In the genomic region with DNA sequence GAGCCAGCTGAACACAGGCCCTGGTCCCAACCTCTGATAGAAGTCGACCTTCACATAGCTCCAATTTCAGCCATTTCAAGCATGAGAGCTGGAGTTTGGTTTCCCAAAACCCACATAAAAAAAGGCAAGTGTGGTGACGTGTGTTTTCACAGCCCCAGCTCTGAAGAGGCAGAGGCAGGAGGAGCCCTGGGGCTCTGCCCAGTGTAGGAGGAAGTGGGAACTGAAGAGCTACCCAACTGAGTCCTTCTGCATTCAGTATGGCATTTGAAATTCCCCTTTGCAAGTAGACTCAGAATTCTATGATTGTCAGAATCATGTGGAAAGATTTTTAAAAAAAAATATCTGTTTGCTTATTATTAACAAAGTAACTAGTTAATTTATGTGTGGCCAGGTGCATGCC, we compare ENCODE assay signal across 30 mouse cellular contexts.
DNase-seq lines count a peak whose midpoint lies in the region; ATAC-seq lines count a peak whose summit lies in the region.
"Had no signal": no experiment of that assay in that cellular context is flagged by ENCODE, and none has a peak within 500 bp of the region (broad histone marks: within the 10 kb centered on the region; RNA-seq: fewer than 3 reads in every experiment).

No protein-coding gene starts in this region.

- no peaks in the 10 kb centered on the region for H3K27me3 ChIP-seq in hindbrain, embryonic 14.5 days (ENCODE audit: control insufficient read depth, insufficient read depth, low read length)
- H3K27me3 ChIP-seq: embryonic facial prominence, embryonic 12.5 days; megakaryocyte, embryonic 14.5 days; midbrain, embryonic 12.5 days; neural tube, embryonic 12.5 days had no signal

- H3K4me2 ChIP-seq in hindbrain, embryonic 14.5 days (replicated peaks) = no peak overlapping the region
- H3K4me2 ChIP-seq: embryonic facial prominence, embryonic 12.5 days; lung, embryonic 14.5 days; midbrain, embryonic 12.5 days; neural tube, embryonic 12.5 days had no signal

- WGBS in hindbrain, embryonic 14.5 days = 80% methylated on average over 2 of the region's 2 CpGs

- H3K4me3 ChIP-seq in hindbrain, embryonic 14.5 days (replicated peaks; ENCODE audit: low read length) = no peak overlapping the region
- H3K4me3 ChIP-seq: embryonic facial prominence, embryonic 12.5 days; hindbrain, embryonic 10.5 days; megakaryocyte, embryonic 14.5 days; midbrain, embryonic 12.5 days; myocyte; neural tube, embryonic 12.5 days had no signal

- ATAC-seq in granulocyte monocyte progenitor cell, adult 5-6 weeks (replicated peaks; ENCODE audit: poor library complexity, severe bottlenecking) = peak; percentile 92
- no peak for ATAC-seq in hindbrain, embryonic 14.5 days (ENCODE audit: low FRiP score)
- ATAC-seq: forebrain, embryonic 14.5 days; hindbrain, postnatal 0 days; intestine, embryonic 16.5 days had no signal

- H3K9ac ChIP-seq in hindbrain, embryonic 14.5 days = no peak overlapping the region
- H3K9ac ChIP-seq: embryonic facial prominence, embryonic 12.5 days; liver, embryonic 14.5 days; lung, embryonic 14.5 days; midbrain, embryonic 12.5 days; neural tube, embryonic 12.5 days had no signal

- H3K27ac ChIP-seq in hindbrain, embryonic 14.5 days = no peak overlapping the region
- H3K27ac ChIP-seq: embryonic facial prominence, embryonic 12.5 days; hindbrain, embryonic 10.5 days; hindbrain, postnatal 0 days; liver, embryonic 14.5 days; midbrain, embryonic 12.5 days; neural tube, embryonic 12.5 days had no signal

- DNase-seq in frontal cortex, postnatal 36 days (ENCODE audit: low spot score in 2 of 2) = peak; percentile 39 to 48
- DNase-seq in frontal cortex, postnatal 10 days (ENCODE audit: low spot score in 2 of 2) = no peak
- DNase-seq in right cerebral cortex, postnatal 25 days = peak; percentile 36
- DNase-seq in right cerebral cortex, postnatal 14 days = no peak
- DNase-seq in adrenal gland, adult 2 months = no peak
- DNase-seq in hindbrain, embryonic 14.5 days (ENCODE audit: low spot score) = no peak
- DNase-seq: adrenal gland, postnatal 10 days; cerebellum, adult 11 months; cerebellum, adult 9-10 months; cerebellum, postnatal 36 days; embryo, embryonic 11 days; gastrocnemius, postnatal 10 days; heart, postnatal 14 days; kidney, adult 9 months; kidney, postnatal 10 days; left cerebral cortex, postnatal 4 days; lung, embryonic 14.5 days; lung, postnatal 14 days; thymus, postnatal 4 days had no signal

- no peaks in the 10 kb centered on the region for H3K36me3 ChIP-seq in hindbrain, embryonic 14.5 days (replicated peaks; ENCODE audit: control insufficient read depth, insufficient read depth)
- H3K36me3 ChIP-seq: embryonic facial prominence, embryonic 12.5 days; hindbrain, embryonic 10.5 days; midbrain, embryonic 12.5 days; neural tube, embryonic 12.5 days had no signal

- H3K4me1 ChIP-seq in hindbrain, embryonic 14.5 days (replicated peaks; ENCODE audit: control insufficient read depth, insufficient read depth, low read length) = no peaks in the 10 kb centered on the region
- H3K4me1 ChIP-seq: embryonic facial prominence, embryonic 12.5 days; hindbrain, embryonic 10.5 days; midbrain, embryonic 12.5 days; neural tube, embryonic 12.5 days had no signal

- H3K9me3 ChIP-seq in hindbrain, embryonic 14.5 days (ENCODE audit: control insufficient read depth, low read length) = no peaks in the 10 kb centered on the region
- H3K9me3 ChIP-seq: embryonic facial prominence, embryonic 12.5 days; hindbrain, embryonic 10.5 days; midbrain, embryonic 12.5 days; neural tube, embryonic 12.5 days had no signal

Comparison
In these comparisons a context has a peak if more than half of its experiments do, and no peak if none do; other contexts are left out.
1. DNase-seq: peak in frontal cortex, postnatal 36 days (2 of 2) and right cerebral cortex, postnatal 25 days (single experiment); none in frontal cortex, postnatal 10 days (0 of 2), right cerebral cortex, postnatal 14 days (single experiment), adrenal gland, adult 2 months (single experiment) and hindbrain, embryonic 14.5 days (single experiment).